Mouse (Mus musculus): ENCODE measurements around the gene Gba2. TPM values are rescaled to one million over a fixed set of nuclear protein-coding genes. Genes with fewer than 3 reads are reported as not detected.
A peak's percentile ranks its signal among the peaks of the same experiment; 100 is the strongest.

The Gba2 gene
- polyA plus RNA-seq, 1 experiment from 2014 or later: 19.3 TPM

DNA sequence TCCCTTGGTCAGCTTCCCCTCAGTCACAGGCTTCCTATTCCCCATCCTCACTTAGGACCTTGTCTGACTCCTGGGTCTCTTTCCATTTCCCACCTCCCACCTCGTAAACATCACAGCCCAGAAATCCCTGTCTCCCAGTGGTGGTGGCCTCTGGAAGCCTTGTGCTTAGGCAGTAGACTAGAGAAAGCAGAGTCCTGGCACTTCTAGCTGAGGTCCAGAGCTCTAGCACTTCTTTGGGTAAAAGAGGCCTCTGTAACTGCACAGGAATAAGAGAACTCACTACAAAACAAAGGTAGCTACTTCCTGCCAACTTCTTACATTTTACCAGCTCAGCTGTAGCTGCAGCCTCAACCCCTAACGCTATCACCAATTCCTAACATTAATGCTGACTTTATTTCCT is 17.7 kb downstream of the Gba2 start:
- no peak for ATAC-seq (ENCODE audit: insufficient read depth)
- 17% methylated on average over 2 of the region's 2 CpGs for WGBS
- TF ChIP-seq CTCF (IDR thresholded peaks at IDR 0.05; ENCODE audit: low read depth): no peak

DNA sequence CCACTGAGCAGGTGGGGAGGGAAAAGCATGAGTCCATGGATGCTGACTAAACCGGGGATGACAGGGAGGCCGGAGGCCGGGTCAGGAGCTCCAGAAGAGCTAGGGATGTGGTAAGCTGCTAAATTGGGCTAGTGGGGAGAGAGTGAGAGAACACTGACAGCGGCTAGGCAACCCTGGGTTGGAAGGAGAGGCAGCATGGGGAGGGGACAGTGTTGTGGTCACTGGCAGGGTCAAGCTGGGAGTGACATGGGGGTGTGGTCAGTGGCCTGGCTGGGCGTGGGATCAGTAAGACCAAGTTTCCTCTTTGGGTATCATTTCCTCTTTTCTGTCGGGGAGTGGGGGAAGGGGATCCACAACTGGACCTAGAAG is 18.4 kb downstream of the Gba2 start:
- peak; percentile 40 for DNase-seq
- peaks cover 35% of the 10 kb centered on the region for H3K4me1 ChIP-seq (ENCODE audit: insufficient read depth)
- peaks cover 23% of the 10 kb centered on the region for H3K36me3 ChIP-seq (ENCODE audit: insufficient read depth)
- H3K27me3 ChIP-seq (ENCODE audit: insufficient read depth, low read length): no peaks in the 10 kb centered on the region
- no peak for ATAC-seq (ENCODE audit: insufficient read depth)
- H3K27ac ChIP-seq (ENCODE audit: low read depth): peak overlapping the region; percentile 99
- H3K9me3 ChIP-seq (ENCODE audit: low read depth, low read length): no peaks in the 10 kb centered on the region
- H3K4me3 ChIP-seq (ENCODE audit: low read depth, low read length): peak overlapping the region; percentile 85
- H3K4me2 ChIP-seq: peak overlapping the region; percentile 92
- H3K9ac ChIP-seq: peak overlapping the region; percentile 96
- WGBS: 20% methylated on average over 6 of the region's 6 CpGs
- TF ChIP-seq CTCF (IDR thresholded peaks at IDR 0.05; ENCODE audit: low read depth): no peak

More for the DNA sequence above, 17.7 kb downstream of the Gba2 start:
- Histone ChIP-seq H3K4me1 (ENCODE audit: insufficient read depth) (peaks cover 35% of the 10 kb centered on the region), H3K9me3 (ENCODE audit: low read depth, low read length) (no peaks in the 10 kb centered on the region), H3K27me3 (ENCODE audit: insufficient read depth, low read length) (no peaks in the 10 kb centered on the region), H3K9ac (peak overlapping the region; percentile 96), H3K36me3 (ENCODE audit: insufficient read depth) (peaks cover 23% of the 10 kb centered on the region), H3K4me3 (ENCODE audit: low read depth, low read length) (peak overlapping the region; percentile 85), H3K4me2 (peak overlapping the region; percentile 92), H3K27ac (ENCODE audit: low read depth) (peak overlapping the region; percentile 100)
- no peak for DNase-seq

DNA sequence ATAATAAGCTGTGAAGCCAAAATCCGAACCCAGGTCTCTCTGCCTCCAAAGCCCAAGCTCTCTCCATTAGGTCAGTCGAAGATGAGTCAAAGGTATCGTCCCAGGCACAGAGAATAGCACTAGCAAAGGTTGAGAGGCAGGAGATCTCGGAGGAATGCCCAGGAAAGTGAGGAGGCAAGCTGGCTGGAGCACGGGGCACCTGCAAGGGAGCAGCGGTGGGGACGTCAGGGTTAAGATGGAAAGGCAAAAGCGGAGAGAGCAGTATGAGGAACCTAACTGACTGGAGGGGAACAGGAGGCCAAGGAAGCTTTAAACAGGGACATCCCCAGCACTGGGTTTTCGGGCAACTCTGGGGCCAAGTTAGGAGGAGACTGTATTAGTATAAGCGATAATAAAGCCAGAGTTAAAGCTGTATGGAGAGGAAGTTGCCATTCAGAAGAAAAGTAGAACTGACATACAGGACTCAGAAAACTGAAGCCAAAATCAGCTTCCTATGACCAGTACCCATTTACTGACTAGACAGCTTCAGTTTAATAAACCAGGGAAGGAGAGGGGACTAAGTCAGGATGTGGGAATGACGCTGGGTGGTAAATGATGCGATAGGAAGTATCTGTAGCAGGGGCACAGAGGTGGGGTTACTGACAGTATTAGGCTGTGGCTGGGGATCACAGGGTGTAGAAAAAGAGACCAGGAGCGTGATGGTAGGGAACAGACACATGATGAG is 19.0 kb downstream of the Gba2 start:
- H3K9ac ChIP-seq: peak overlapping the region; percentile 96
- ATAC-seq (ENCODE audit: insufficient read depth) (no peak), DNase-seq (no peak)
- no peaks in the 10 kb centered on the region for H3K27me3 ChIP-seq (ENCODE audit: insufficient read depth, low read length)
- peaks cover 23% of the 10 kb centered on the region for H3K36me3 ChIP-seq (ENCODE audit: insufficient read depth)
- no peaks in the 10 kb centered on the region for H3K9me3 ChIP-seq (ENCODE audit: low read depth, low read length)
- no peak for TF ChIP-seq CTCF (IDR thresholded peaks at IDR 0.05; ENCODE audit: low read depth)
- peak overlapping the region; percentile 99 for H3K27ac ChIP-seq (ENCODE audit: low read depth)
- peak overlapping the region; percentile 92 for H3K4me2 ChIP-seq
- H3K4me1 ChIP-seq (ENCODE audit: insufficient read depth): peaks cover 35% of the 10 kb centered on the region
- WGBS: 51% methylated on average over 13 of the region's 13 CpGs
- peak overlapping the region; percentile 85 for H3K4me3 ChIP-seq (ENCODE audit: low read depth, low read length)

DNA sequence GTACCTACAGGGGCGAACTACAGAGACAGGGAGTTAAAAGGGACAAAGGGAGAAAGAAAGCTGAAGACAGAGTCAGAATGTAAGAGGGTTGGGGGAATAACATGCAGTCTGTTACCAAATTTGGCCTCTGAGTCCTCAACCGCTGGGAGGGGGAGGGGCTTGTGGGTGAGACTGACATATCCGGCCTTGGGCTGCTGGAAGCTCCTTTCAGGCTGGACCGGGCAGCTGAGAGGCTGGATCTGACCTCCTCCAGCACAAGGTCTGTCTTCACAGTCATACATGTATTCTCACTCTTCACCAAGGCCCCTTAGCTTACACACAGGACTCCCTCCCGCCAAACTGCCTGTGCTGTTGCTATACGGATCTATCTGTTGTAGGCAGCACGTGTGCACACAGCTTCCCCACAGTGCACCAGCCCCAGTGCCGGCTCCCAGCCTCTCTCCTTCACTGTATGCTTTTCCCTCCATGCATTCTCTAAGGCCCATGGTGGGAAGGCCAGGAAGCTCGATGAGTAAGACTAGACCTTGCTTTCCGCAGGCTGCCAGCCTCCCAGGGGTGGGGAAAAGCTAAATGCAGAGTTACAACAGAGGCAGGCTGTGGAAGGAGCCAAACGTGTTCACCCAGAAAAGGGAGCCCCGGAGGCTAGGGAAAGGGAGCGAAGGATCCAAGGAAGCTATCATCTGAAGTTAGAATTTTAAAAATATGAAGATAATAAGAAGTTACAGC is 19.9 kb downstream of the Gba2 start:
- Histone ChIP-seq H3K27me3 (ENCODE audit: insufficient read depth, low read length) (no peaks in the 10 kb centered on the region), H3K9me3 (ENCODE audit: low read depth, low read length) (no peaks in the 10 kb centered on the region), H3K4me1 (ENCODE audit: insufficient read depth) (peaks cover 35% of the 10 kb centered on the region), H3K9ac (peak overlapping the region; percentile 60), H3K4me2 (peak overlapping the region; percentile 92), H3K4me3 (ENCODE audit: low read depth, low read length) (peak overlapping the region; percentile 85), H3K27ac (ENCODE audit: low read depth) (peak overlapping the region; percentile 99), H3K36me3 (ENCODE audit: insufficient read depth) (peaks cover 31% of the 10 kb centered on the region)
- WGBS: 10% methylated on average over 13 of the region's 13 CpGs
- TF ChIP-seq CTCF (IDR thresholded peaks at IDR 0.05; ENCODE audit: low read depth): no peak
- ATAC-seq (ENCODE audit: insufficient read depth): peak; percentile 69
- peak; percentile 91 for DNase-seq

DNA sequence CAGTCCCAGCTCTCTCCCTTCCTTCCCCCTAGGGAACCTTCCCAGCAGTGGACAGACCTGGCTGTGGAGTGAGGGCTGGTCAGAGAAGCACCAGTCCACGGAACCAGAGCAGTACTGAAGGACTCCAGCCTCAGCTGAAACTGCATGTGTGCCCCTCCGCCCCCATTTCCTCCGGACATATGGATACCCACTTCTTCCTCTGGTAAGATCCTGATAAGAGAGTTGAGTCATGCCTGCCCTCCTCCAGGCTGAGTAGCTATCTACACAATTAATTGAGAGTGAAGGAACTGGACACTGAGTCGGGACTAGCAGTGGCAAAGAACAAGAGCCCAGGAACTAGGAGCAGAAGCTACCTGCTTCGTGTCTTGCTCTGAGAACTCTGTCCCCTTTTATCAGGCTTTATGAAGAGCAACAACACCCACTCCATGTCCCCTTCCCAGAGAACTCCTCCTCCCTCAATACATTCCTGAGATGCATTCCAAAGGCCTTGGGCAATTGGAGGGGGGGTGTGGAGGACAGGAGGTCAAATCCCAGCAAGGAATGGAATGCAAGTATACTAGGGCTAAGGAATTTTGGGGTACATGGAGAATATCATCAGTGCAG is 20.5 kb downstream of the Gba2 start:
- H3K4me2 ChIP-seq: peak overlapping the region; percentile 92

DNA sequence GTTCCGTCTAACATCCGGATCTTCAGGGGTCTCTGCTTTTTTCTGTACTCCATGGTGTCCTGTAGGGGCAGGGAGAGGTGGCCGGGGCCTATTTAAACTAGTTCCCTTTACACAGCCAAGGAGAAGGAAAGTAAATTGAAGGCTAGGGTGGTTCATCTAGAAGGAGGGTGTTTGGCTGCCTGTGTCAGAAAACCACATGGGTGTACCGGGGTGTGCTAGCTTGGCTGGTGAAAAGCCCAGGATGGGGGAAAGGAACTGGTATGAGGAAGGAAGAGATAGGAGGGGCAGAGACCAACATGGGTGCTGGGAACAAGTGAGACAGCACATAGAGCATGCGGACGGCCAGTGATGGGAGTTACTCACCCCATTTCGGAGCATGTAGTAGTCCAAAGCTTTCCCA is 22.7 kb downstream of the Gba2 start:
- WGBS: 95% methylated on average over 7 of the region's 7 CpGs
- Histone ChIP-seq H3K36me3 (ENCODE audit: insufficient read depth) (peaks cover 59% of the 10 kb centered on the region), H3K4me2 (no peak overlapping the region), H3K27ac (ENCODE audit: low read depth) (no peak overlapping the region), H3K4me1 (ENCODE audit: insufficient read depth) (peaks cover 34% of the 10 kb centered on the region), H3K9ac (no peak overlapping the region), H3K4me3 (ENCODE audit: low read depth, low read length) (no peak overlapping the region), H3K9me3 (ENCODE audit: low read depth, low read length) (no peaks in the 10 kb centered on the region), H3K27me3 (ENCODE audit: insufficient read depth, low read length) (no peaks in the 10 kb centered on the region)
- no peak for TF ChIP-seq CTCF (IDR thresholded peaks at IDR 0.05; ENCODE audit: low read depth)
- ATAC-seq (ENCODE audit: insufficient read depth) (no peak), DNase-seq (no peak)

More for the DNA sequence above, 20.5 kb downstream of the Gba2 start:
- ATAC-seq (ENCODE audit: insufficient read depth): peak; percentile 45
- Histone ChIP-seq H3K9ac (peak overlapping the region; percentile 60), H3K27me3 (ENCODE audit: insufficient read depth, low read length) (no peaks in the 10 kb centered on the region), H3K36me3 (ENCODE audit: insufficient read depth) (peaks cover 37% of the 10 kb centered on the region), H3K4me3 (ENCODE audit: low read depth, low read length) (peak overlapping the region; percentile 85), H3K27ac (ENCODE audit: low read depth) (peak overlapping the region; percentile 99), H3K9me3 (ENCODE audit: low read depth, low read length) (no peaks in the 10 kb centered on the region), H3K4me1 (ENCODE audit: insufficient read depth) (peaks cover 35% of the 10 kb centered on the region)
- 2% methylated on average over 5 of the region's 5 CpGs for WGBS
- no peak for TF ChIP-seq CTCF (IDR thresholded peaks at IDR 0.05; ENCODE audit: low read depth)
- DNase-seq: peak; percentile 84

DNA sequence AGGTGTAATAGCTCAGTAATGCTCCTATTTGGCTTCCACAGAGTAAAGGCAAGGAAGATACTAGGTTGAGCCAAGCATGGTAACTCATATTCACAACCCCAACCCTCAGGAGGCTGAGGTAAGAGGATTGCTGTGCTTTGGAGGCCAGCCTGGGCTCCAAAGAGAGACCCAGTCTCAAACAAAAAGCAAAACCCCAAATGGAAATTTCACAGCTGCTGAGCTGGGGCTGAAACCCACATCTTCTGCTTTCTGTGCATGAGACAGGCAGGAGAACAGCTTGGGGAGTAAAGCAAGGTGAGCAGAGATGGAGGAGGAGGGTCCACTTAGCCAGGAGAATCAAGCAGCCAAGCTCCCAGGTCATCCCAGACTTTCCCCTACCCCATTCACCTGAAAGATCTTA is 24.8 kb downstream of the Gba2 start:
- H3K9ac ChIP-seq: no peak overlapping the region
- ATAC-seq (ENCODE audit: insufficient read depth) (no peak), DNase-seq (no peak)
- H3K27ac ChIP-seq (ENCODE audit: low read depth): no peak overlapping the region
- no peak overlapping the region for H3K4me3 ChIP-seq (ENCODE audit: low read depth, low read length)
- peaks cover 15% of the 10 kb centered on the region for H3K4me1 ChIP-seq (ENCODE audit: insufficient read depth)
- peaks cover 80% of the 10 kb centered on the region for H3K36me3 ChIP-seq (ENCODE audit: insufficient read depth)
- no peak overlapping the region for H3K4me2 ChIP-seq
- no peaks in the 10 kb centered on the region for H3K9me3 ChIP-seq (ENCODE audit: low read depth, low read length)
- H3K27me3 ChIP-seq (ENCODE audit: insufficient read depth, low read length): no peaks in the 10 kb centered on the region
- no peak for TF ChIP-seq CTCF (IDR thresholded peaks at IDR 0.05; ENCODE audit: low read depth)

All from lung, embryonic 14.5 days (tissue).